Mouse (Mus musculus): ENCODE data around the gene Serinc2. TPM values are rescaled to one million over a fixed set of nuclear protein-coding genes. Genes with fewer than 3 reads are reported as not detected.
"Not testable (repeated sequence)": the region's sequence is repeated elsewhere in the genome, so short reads cannot be mapped to it uniquely, and the experiment has no call there.

Serinc2 gene
- total RNA-seq, 2 experiments from 2014 or later: 2.2 to 3.0 TPM

DNA sequence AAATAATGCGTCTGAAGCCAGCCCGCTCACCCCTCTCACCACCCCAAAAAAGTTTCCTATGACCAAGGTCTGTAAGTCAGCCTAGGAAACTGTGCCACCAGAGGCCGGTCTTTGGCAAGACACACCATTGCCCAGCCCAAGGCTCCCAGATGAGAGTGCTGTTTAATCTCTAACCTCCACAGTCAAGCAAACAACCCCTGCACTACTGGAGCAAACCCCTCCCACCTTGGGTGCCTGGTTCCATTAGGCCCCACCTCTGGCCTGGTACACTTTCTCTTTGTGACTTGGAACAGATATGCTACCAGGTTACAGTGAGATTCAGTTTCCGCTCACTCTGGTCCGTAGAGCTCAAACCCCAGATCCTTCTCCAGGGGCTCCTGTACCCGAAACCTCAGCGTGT lies 11.9 kb downstream of the Serinc2 start:
- intact Hi-C loops (cut with DNase I): no loop called here
- no peak for DNase-seq (ENCODE audit: low spot score)

DNA sequence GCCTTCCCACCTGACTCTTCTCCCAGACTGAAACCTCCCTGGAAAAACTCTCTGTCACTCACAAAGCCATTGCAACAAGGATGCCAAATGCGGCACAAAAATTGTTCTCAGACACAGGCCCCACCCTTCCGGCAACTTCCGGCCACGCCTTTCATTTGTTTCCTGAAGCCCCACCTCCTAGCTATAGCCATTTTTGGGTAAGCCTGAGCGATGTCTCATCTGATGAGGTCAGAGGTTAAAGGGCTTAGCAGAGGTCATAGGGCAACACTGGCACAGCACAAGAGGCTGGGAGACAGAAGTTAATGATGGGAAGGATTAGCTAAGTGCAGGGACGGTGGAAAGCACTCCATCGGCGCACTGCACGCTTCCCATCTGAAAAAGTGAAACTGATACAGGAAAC lies 12.4 kb downstream of the Serinc2 start:
- no peak for DNase-seq (ENCODE audit: low spot score)
- intact Hi-C loops (cut with DNase I): no loop called here

DNA sequence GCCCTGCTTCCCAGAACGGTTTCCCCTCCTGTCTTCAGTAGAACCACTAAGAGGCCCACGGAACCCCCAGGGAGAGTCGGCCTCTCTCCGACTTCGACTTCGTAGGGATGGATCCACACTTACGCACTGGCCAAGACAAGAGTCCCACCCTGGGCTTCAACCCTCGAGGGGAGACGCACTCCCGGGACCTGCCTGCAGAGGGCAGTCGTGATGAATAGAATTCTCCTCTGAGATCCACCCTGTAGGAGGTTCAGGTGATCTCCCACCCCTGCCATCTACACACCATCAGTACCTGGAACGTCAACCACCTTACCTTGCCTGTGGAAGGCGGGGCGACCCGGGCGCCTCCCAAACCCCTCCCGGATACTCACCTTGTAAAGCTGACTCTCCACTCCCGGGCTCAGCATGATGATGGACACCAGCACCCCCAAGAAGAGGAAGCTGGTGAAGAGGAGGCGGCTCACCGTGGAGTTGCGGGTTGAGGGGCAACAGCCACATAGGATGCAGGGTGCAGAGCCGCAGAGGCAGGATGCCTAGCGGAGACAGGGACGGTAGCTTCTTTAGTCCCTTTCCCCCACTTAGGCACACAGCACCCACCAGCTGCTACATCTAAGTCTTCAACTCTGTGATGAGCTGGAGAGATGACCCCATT lies 14.2 kb downstream of the Serinc2 start:
- intact Hi-C loops (cut with DNase I): loop anchor here (1.0 kb wide), 1 partner anchor 27 kb away; no protein-coding TSS in a partner anchor
- no peak for DNase-seq (ENCODE audit: low spot score)

DNA sequence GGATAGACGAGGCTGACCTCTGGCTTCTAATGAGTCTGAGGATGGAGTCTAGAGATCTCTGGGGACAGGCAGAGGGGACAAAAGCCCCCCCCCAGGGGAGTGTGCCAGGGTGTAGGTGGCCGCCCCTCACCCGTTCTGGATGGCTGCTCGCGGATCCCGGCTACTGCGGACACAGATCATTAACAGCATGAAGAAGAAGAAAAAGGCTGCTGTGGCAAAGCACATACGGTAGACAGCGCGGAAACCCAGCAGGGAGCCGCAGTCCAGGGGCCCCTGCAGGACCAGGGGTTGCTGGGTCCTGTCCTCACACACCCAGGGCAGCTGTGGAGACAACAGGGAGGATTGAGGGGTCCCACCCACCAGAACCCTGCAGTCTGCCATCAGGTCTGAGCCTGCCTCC lies 14.9 kb downstream of the Serinc2 start:
- intact Hi-C loops (cut with DNase I): loop anchor here (1.0 kb wide), 1 partner anchor 28 kb away; no protein-coding TSS in a partner anchor
- DNase-seq (ENCODE audit: low spot score): no peak

DNA sequence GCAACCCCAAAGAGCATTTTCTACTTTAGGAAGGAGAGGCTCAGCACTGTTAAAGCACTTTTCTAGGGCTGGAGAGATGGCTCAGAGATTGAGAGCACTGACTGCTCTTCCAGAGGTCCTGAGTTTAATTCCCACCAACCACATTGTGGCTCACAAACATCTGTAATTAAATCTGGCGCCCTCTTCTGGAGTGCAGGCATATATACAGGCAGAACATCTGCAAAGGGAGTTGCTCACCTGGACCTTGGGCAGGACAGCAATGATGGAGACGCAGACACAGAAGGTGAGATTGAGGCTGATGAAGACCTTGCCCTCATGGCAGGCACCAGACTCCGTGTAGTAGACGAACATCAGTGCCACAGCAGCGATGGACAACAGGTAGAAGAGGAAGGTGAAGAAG lies 18.6 kb downstream of the Serinc2 start:
- DNase-seq (ENCODE audit: low spot score): no peak
- intact Hi-C loops (cut with DNase I): no loop called here

DNA sequence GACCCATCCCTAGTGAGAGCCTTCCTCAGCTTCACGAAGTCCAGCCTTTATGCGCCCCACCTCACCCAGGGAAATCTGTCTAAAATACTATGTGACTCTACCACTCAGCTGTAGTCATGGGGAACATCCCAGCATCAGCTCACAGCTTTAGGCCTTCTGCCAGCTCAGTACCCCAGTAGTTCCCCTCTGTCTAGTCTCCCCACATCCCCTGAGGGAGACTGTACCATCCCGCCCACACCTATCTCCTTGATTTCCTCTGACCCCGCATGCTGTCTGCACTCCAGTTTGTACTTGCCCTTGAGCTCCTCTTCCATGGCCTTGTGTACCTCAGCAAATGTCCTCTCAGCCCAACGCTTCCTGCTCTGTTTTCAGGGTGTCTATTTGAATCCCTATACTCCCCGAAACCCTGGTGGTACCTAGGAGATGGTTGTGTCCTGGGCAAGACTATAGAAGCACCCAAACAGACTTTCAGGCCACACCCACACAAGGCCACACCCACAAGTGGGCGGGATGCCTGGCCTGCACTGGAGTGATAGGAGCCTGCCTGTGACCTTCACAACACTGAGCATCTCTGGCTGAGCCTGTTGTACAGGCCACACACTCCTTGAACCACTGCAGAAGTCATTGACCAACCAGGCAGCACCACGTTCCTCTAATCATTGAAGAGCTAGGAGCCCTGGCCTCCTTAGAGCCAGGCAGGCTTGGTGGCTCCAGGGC lies 26.4 kb downstream of the Serinc2 start:
- no peak for DNase-seq (ENCODE audit: low spot score)
- intact Hi-C loops (cut with DNase I): no loop called here

DNA sequence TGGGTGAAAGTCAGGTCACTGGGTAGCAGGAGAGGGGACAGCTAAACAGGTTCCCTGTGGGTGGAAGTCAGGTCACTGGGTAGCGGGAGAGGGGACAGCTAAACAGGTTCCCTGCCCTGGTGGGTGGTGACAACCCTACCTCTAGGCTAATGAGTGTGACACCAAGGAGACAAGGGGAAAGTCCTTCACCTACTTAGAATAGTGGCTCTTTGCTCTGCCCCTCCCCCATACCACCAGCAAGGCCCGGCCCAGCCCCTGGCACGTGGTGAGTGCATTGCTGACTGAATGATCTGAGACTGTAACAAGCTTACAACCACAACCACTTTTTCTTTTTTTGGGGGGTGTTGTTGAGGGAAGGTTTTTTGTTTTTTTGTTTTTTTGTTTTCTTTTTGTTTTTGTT lies 27.2 kb downstream of the Serinc2 start:
- DNase-seq (ENCODE audit: low spot score): no peak
- intact Hi-C loops (cut with DNase I): no loop called here

DNA sequence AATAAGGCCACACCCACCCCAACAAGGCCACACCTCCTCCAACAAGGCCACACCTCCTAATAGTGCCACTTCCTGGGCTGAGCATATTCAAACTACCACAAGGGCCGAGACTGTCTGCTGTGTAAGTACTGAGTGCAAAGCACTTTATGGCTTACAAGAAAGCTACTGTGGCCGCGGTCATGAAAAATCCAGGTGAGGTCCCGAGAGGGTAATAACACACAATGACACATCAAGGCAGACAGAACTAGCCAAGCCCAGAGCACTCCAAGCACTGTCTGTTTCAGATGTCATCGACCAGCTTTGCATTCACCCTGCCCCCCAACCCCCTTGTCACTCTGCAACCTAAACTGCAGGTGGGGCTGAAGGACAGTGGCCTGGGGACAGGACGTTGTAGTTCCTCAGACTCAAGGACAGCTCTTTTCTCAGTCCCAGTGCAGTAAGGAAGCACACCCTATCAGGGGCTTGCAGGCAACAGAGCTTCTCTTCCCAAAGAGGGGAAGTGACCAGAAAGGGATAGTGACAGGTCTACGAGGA lies 27.8 kb downstream of the Serinc2 start:
- DNase-seq (ENCODE audit: low spot score): no peak
- intact Hi-C loops (cut with DNase I): no loop called here

DNA sequence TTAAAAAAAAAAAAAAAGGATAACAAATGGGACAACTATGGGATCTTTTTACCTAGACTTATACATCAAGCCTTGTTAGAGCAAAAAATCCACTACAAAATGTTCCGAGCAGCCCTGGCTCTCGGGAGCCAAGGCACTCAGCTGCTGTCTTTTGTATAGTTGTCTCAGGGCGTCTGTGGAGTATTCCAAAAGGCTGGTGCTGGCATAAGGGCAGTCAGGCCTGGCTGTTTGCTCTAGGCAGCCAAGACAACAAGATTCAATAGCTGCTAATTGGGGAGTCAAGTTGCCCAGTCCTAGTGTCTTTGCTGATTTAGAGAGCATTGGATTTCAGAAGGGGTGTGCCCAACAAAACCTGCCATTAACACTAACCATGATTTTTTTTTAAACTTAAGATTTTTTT lies 30.4 kb downstream of the Serinc2 start:
- intact Hi-C loops (cut with DNase I): loop anchor here (5.0 kb wide), 1 partner anchor 111 kb away; the partner anchor contains the start of gene Hcrtr1
- no peak for DNase-seq (ENCODE audit: low spot score)

DNA sequence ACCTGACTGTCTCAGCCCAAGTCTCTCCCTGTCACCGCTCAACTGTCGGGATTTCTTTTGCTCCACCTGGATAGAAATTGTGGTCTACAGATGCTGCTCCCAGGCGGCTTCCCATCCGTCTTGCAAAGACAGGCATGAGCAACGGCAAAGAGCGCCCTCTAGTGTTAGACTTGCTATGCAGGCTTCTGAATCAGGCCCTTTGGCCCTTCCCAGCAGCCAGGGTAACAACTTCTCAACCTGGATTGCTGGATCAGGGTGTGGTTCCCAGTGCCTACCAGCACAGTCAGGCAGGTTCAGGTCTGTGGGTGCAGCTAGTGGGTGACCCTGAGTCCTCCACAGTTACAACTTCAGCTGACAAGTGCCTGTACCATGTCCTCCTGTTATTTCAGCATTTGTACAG lies 32.9 kb downstream of the Serinc2 start:
- intact Hi-C loops (cut with DNase I): loop anchor here (1.0 to 5.0 kb wide), 2 partner anchors 47 to 109 kb away; partner anchors contain the start of gene Hcrtr1
- DNase-seq (ENCODE audit: low spot score): peak; percentile 15

DNA sequence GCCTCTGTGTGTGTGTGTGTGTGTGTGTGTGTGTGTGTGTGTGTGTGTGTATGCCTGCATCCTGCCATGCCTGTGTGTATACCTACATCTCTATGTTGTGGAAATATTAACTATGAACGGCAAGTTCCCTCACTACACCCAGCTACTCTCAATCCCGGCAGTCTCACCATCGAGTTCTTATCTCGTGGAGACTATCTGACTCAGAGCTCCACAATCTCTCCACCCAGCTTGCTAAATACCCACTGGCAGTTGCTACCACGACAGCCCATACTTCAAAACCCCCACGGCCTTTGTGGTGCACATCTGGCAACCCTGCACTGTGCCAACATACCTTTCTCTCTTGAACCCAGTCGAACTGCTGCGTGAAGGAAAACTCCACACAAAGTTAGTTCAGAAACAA lies 34.3 kb downstream of the Serinc2 start:
- intact Hi-C loops (cut with DNase I): loop anchor here (5.0 kb wide), 1 partner anchor 107 kb away; the partner anchor contains the start of gene Hcrtr1
- DNase-seq (ENCODE audit: low spot score): no peak

DNA sequence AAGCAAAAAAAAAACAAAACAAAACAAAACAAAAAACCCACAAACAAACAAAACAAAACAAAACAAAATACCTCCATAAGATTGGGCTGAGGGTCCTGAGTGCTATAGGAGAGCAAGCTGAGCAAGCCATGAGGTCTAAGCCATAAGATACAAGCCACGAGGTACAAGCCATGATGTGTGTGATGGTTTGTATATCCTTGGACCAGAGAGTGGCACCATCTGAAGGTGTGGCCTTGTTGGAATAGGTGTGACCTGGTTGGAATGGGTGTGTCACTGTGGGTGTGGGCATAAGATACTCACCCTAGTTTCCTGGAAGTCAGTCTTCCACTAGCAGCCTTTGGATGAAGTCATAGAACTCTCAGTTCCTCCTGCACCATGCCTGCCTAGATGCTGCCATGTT lies 35.4 kb downstream of the Serinc2 start:
- DNase-seq (ENCODE audit: low spot score); intact Hi-C loops (cut with DNase I): not testable (repeated sequence)

DNA sequence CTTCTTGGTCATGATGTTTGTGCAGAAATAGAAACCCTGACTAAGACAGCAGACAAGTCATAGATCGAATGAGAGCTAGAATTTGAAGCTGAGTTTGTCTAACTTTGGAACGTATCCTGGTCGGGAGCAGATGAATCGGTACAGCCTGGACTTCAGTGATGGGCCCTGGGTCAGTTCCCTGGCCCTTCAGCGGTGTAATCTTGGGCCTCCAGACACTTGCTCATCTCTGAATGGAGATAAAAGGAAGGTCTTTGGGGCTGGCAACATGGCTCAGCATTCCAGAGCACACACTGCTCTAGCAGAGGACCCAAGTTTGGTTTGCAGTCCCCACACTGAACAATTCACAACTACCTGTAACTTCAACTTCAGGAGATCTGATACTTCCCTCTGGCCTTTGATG lies 36.0 kb downstream of the Serinc2 start:
- no peak for DNase-seq (ENCODE audit: low spot score)
- intact Hi-C loops (cut with DNase I): no loop called here

DNA sequence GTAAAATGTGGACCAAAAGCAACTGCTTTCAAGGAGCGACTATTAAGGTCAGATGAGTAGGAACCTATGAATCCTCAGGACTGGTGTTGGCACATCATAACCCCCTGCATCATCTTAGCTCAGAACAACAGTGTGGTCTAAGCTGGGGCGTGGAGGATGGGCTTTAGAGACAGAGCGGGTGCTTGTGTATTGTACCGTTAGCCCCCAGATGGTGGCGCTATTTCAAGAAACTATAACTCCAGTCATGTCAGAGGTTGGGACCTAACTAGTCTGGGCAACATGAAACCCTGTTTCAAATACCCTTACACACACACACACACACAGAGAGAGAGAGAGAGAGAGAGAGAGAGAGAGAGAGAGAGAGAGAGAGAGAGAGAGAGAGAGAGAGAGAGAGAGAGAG lies 38.3 kb downstream of the Serinc2 start:
- DNase-seq (ENCODE audit: low spot score): no peak
- intact Hi-C loops (cut with DNase I): no loop called here

DNA sequence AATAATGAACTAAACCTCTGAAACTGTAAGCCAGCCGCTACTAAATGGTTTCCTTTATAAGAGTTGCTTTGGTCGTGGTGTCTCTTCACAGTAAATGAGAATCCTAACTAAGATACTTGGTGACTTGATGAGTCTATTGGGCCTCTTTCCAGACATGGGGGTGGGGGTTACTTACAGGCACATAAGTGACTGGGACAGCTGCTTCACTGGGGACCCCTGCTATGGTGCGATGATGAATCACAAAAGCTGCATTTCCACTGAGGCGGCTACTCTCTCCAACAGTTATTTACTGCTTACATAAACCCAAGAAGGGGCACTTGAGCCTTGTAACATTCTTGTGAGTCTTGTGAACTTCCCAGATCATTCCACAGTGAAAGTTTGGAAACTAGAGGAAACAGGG lies 41.4 kb downstream of the Serinc2 start:
- no peak for DNase-seq (ENCODE audit: low spot score)
- intact Hi-C loops (cut with DNase I): no loop called here

DNA sequence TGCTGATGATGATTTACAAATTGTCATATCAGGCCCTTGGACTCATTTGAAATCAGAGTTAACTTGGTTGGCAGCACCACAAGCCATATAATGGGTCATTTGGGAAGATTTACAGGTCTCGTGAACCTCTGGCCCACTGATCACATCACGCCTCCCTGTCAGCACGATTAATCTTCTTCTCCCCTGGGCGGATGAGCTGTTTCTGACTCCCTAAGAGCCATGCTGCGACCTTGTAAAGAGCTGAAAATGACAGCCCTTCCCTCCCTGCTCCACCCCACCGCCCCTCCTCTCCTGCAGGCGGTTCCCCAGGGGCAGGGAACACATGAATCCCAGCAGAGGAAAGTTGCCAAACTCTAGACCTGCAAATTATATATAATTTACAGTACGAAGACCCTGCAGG lies 42.6 kb downstream of the Serinc2 start:
- no peak for DNase-seq (ENCODE audit: low spot score)
- intact Hi-C loops (cut with DNase I): no loop called here

DNA sequence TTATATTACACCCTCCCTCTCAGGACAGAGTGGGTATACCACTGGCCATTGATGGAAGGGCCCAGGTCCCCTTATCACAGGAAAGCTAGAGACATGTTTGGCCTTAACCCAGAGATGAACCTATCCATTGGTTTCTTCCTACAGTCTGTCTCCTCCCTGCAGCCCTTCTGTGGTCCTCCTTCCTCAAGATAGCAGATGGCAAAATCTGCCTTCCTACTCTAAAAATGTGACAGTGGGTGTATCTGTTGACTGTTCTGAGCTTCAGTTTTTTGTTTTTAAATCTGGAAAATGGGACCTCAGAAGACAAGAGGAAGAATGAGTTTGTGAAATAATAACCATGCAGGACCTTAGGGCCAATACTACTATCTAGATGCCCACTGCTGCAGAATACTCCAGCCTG lies 54.9 kb downstream of the Serinc2 start:
- DNase-seq (ENCODE audit: low spot score): no peak
- intact Hi-C loops (cut with DNase I): no loop called here

DNA sequence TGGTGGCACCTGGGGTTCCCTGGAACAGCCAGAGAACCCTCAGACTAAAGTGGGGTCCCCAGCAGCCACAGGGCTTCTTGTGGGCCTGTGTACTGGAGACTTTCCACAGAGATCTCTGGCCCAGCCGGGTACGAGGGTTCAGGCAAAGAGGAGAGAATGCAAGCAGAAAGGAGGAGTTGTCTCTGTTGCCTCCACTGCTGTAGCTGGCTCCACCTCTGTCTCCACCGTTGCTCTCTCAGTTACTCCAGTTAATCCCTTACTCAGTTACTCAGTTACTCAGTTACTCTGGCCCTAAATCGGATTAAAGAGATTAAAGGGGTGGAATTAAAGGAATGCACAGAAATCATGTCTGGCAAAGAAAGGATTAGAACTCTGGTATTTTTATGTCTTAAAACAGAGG lies 56.8 kb downstream of the Serinc2 start, which contains the start of gene Gm853:
Gene Gm853 (minus strand): TSS at position 223 of the 400 bp plus-strand sequence.
- DNase-seq (ENCODE audit: low spot score): no peak
- intact Hi-C loops (cut with DNase I): no loop called here

DNA sequence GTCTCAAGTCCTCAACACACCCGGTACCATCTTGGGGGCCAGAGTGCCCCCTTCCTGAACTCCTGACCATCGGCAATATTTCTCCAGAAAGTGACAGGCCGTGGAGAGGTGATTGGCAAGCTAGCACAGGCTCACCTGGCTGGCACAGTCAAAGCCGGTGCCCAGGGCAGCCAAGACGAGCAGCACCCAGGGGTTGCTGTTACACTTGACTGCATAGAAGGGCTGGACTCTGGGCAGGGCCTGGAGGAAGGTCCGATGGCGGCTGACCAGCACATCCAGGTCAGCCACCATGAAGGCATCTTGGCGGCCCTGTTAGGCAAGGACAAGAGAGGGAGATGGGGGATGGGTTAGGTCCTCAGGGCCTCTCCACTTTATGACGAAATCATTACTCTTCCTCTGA lies 58.8 kb downstream of the Serinc2 start:
- intact Hi-C loops (cut with DNase I): no loop called here
- DNase-seq (ENCODE audit: low spot score): no peak

DNA sequence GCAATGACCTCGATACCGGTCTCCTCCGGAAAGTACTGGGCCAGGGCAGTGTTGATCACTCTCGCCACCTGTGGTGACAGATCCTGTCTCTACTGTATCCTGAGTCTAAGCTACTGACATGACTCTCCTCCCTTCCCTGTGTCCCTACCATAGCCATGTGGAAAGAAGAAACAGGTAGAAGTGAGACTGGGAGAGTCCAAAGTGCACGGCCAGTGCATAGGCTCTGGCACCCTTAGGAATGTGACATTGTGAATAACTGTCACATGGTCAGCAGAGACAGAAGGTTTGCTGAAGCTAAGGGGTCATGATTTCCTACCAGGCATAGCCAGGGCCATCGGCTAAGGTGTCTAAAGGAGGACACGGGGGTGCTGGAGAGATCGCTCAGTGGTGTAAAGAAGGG lies 63.6 kb downstream of the Serinc2 start:
- intact Hi-C loops (cut with DNase I): no loop called here
- DNase-seq (ENCODE audit: low spot score): no peak

DNA sequence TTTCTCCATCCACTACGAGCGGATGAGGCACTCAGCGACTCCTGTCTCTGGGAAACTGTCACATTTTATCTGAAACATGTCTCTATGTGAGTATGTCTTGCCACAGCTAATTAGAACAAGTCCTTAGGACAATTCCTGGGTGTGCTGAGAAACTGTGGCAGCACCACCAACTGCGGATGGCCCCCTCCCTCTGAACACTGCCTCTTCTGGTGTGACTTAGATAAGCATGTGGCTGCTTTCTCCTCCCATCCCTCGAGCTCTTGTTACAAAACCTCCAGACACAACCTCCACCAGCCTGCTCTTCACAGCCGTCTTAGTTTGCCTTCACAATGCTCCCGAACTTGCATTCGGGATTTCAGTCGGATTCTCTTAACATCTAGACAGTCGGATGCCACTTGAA lies 65.1 kb downstream of the Serinc2 start:
- DNase-seq (ENCODE audit: low spot score): no peak
- intact Hi-C loops (cut with DNase I): no loop called here

Data from heart, postnatal 25 days (tissue).